Mouse (Mus musculus): ENCODE results near the gene Best2.

- TF ChIP-seq CTCF (IDR thresholded peaks at IDR 0.05; ENCODE audit: insufficient read depth, low read depth, low read length) (no peak), POLR2A (IDR thresholded peaks at IDR 0.05; ENCODE audit: insufficient read depth, low read depth, low read length) (no peak)
These were observed 45.7 kb downstream of the Best2 start for GRCm38 (mm10) chr8:84968650-84969049.

All from olfactory bulb, adult 2 months (tissue).